Mouse (Mus musculus) left cerebral cortex, postnatal 10 days (tissue): ENCODE measurements at regions not wholly inside any gene's neighbourhood (a gene's known extent, or its start where the extent isn't known, plus 50 kb on each side); places are given as distances from the start of the nearest gene placed in this dataset.
"Not testable (repeated sequence)": the region's sequence is repeated elsewhere in the genome, so short reads cannot be mapped to it uniquely, and the experiment has no call there.

ENCODE experiments used
- DNase-seq, 2 experiments: peaks; one replicate each; pipeline ENCODE4 v3.0.0; 2021 to 2022; ENCODE audit warnings: low spot score in 2 of 2, mixed read lengths in 1 of 2; ENCODE audit errors: extremely low spot score in 1 of 2
- intact Hi-C: fragments of 180-260 bp; cut with DNase I; formaldehyde crosslinking; loops from one replicate; pipeline ENCODE4 v1.15.1; 2025

- DNase-seq, result no peak
- intact Hi-C loops, result no loop called here
These were observed 157.4 kb downstream of the Prdm2 start for GRCm38 (mm10) chr4:143055371-143055770.

- intact Hi-C loops, result no loop called here
- no peak for DNase-seq
These were observed 159.8 kb downstream of the Prdm2 start for GRCm38 (mm10) chr4:143053029-143053428.

- intact Hi-C loops, result no loop called here
- DNase-seq, result no peak
These were observed 161.6 kb downstream of the Prdm2 start for GRCm38 (mm10) chr4:143051205-143051604.

DNA sequence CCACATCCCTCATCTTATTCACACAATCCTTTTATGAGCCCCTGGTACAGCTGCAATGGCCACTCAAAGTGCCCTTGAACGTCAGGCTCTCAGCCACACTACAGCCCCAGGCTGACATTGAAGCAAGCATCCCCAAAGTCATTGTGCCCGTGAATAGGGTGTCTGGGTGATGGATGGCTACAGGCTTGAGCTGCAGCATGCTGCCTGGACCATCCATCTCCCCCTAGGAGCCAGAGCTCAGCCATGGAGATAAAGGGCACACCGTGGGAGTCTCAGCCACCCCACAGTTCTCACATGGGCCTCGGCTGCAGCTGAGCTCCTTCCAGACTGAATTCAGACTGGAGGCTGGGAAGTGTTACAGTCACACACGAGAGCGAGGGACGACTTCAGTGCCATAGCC, 167.6 kb downstream of the Prdm2 start:
- DNase-seq, result no peak
- intact Hi-C loops, result no loop called here

- intact Hi-C loops, result no loop called here
- DNase-seq, result no peak
These were observed 170.0 kb downstream of the Prdm2 start for GRCm38 (mm10) chr4:143042806-143043205.

GRCm38 (mm10) chr4:143038626-143039025, 174.2 kb downstream of the Prdm2 start:
- intact Hi-C loops, result no loop called here
- DNase-seq, result no peak

DNA sequence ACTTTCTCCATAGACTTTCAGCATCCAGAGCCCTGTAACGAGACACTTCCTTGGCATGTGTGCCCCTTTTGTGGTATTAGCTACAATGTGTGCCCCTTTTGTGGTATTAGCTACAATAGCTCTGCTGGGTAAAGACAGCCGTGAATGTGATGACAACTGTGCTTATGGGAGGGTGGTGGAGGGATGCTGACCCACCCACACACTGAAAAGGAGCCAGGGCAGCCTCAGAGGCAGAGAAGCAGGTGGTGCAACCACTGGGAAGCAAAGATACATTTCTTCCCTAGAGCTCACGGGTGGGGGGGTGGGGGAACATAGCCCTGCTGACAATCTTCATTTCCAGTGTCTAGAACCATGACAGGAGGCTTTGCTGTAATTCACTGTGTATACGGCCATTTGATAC, 176.1 kb downstream of the Prdm2 start:
- intact Hi-C loops, result no loop called here

DNA sequence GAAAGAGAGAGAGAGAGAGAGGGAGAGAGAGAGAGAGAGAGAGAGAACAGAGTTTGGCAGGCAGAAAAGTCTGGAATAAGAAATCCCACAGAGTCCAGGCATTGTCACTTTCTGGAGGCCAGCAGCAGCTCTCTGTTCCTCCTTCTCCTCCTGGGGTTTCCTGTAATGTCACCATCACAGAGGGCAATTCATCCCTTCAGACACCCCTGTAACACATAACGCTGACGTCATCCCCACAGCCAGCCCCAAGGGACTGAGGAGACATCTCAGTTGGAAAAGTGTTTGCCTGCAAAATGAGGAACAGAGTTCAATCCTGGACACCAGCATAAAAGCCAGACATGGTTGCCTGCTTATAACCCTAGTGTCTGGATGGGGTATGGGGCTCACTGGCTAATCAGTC, 177.7 kb downstream of the Prdm2 start:
- DNase-seq, intact Hi-C loops: not testable (repeated sequence)

More for the DNA sequence above, 176.1 kb downstream of the Prdm2 start:
- DNase-seq, result no peak

GRCm38 (mm10) chr4:143034324-143034723, 178.5 kb downstream of the Prdm2 start:
- DNase-seq, intact Hi-C loops: not testable (repeated sequence)

GRCm38 (mm10) chr4:143029813-143030212, 183.0 kb downstream of the Prdm2 start:
- intact Hi-C loops, DNase-seq: not testable (repeated sequence)

DNA sequence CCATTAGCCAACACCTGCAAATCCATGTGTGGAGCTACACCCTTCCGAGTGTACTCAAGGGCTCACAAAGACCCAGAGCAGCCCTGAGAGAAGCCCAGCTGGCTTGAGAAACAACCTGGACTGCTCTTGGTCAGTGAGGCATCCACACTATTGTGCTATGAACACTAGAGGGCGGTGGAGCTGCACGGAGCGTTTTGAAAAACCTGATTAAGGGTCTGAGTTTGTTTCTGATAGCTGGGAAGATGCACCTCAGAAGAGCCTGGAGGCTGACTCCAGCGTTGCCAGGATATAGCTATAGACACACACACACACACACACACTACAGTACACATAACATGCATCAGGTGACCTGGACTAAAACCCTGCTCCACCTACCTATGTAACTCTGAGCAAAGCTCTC, 185.5 kb downstream of the Prdm2 start:
- peak; percentile 63 for DNase-seq
- intact Hi-C loops, result loop anchor here (1.0 kb wide), 2 partner anchors 211 to 353 kb away; no protein-coding TSS in a partner anchor

- intact Hi-C loops, result loop anchor here (5.0 kb wide), 2 partner anchors 764 to 869 kb away; no protein-coding TSS in a partner anchor
- DNase-seq, result peak; percentile 73 to 74
These were observed 191.4 kb downstream of the Prdm2 start for GRCm38 (mm10) chr4:143021242-143021881.

- no peak for DNase-seq
- intact Hi-C loops, result loop anchor here (5.0 kb wide), 2 partner anchors 763 to 868 kb away; no protein-coding TSS in a partner anchor
These were observed 192.1 kb downstream of the Prdm2 start for GRCm38 (mm10) chr4:143020658-143021057.

- no peak for DNase-seq
- intact Hi-C loops, result no loop called here
These were observed 199.9 kb downstream of the Prdm2 start for GRCm38 (mm10) chr4:143012900-143013299.

DNA sequence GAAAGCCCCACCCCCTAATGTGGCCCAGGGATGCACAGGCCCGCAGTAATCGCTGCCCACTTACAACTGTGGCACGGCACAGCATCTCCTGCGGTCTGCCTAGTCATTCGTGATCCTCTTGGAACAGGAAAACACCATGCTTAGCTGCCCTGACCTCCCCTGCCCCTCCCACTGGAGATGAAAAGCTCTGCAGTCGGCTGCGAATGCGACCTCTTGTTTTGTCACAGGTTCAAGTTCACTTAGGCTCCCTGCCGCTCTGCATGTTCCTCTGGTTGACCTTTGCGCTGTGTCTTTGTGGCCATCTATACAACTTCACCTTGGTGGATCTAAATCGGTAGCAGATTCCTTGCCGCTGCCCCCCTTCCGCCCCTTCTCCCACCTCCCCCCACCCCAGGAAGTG, 210.8 kb downstream of the Prdm2 start:
- no peak for DNase-seq
- intact Hi-C loops, result loop anchor here (10.0 kb wide), 1 partner anchor 97 kb away; no protein-coding TSS in a partner anchor

DNA sequence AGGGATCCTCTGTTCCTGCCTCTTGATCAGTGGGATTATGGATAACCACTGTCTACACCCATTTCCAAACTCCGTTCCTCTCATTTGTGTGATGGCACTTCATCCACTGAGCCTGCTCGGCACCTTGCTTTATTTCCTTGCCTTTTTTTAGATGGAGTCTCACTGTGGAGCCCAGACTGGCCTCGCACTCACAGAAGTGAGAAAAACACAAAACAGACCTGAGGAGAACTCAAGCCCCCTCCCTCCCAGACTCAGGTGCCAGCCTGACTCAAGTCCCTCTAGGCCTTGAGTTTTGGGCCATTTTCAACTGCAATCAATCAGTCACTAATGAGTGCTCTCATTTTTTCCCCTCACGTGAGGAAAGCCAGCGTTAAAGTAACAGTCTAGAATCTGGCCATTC, 211.3 kb downstream of the Prdm2 start:
- intact Hi-C loops, result loop anchor here (10.0 kb wide), 1 partner anchor 97 kb away; no protein-coding TSS in a partner anchor
- DNase-seq, result no peak

GRCm38 (mm10) chr4:142996406-142996805, 216.4 kb downstream of the Prdm2 start:
- intact Hi-C loops, result no loop called here
- DNase-seq, result no peak

- intact Hi-C loops, result no loop called here
- no peak for DNase-seq
These were observed 221.4 kb downstream of the Prdm2 start for GRCm38 (mm10) chr4:142991401-142991800.

- no peak for DNase-seq
- intact Hi-C loops, result no loop called here
These were observed 223.6 kb downstream of the Prdm2 start for GRCm38 (mm10) chr4:142989175-142989574.

DNA sequence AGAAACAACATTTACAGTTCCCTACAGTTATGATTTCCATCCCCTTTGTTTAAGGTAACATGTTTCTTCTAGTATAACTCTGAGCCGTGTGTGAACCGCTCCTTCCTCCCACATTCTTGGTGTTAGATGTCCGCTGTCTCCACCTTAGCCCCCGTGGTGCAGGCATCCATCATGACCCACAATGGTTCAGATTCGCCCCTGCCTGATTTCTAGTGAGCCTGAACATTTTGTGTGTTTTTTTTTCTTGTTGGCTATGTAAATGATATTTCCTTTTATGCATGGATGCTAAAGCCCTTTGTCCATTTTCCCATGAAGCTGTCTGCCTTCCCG, 229.5 kb downstream of the Prdm2 start:
- intact Hi-C loops, result no loop called here
- no peak for DNase-seq
